Comparison of ENCODE assay signal across 7 mouse cellular contexts in genomic region chr6:140593420-140594170, GRCm38 (mm10). TPM values are rescaled to one million over a fixed set of nuclear protein-coding genes. Genes with fewer than 3 reads are reported as not detected.
DNase-seq lines count a peak whose midpoint lies in the region; ATAC-seq lines count a peak whose summit lies in the region.

No protein-coding gene starts in this region.

- H3K36me3 ChIP-seq in kidney, embryonic 14.5 days (ENCODE audit: control insufficient read depth, insufficient read depth, low read length), result peaks cover 65% of the 10 kb centered on the region
- H3K36me3 ChIP-seq in liver, embryonic 16.5 days (ENCODE audit: control insufficient read depth, insufficient read depth), result no peaks in the 10 kb centered on the region; the same call in 1 of the 2 replicates

- no peaks in the 10 kb centered on the region for H3K4me1 ChIP-seq in kidney, embryonic 14.5 days (ENCODE audit: control insufficient read depth, insufficient read depth, low read length)
- H3K4me1 ChIP-seq in liver, embryonic 16.5 days (ENCODE audit: control insufficient read depth, low read depth, low read length), result no peaks in the 10 kb centered on the region

- H3K4me3 ChIP-seq in kidney, embryonic 14.5 days (ENCODE audit: low read length), result no peak overlapping the region
- no peak overlapping the region for H3K4me3 ChIP-seq in liver, embryonic 16.5 days (ENCODE audit: low read depth, low read length)

- no peaks in the 10 kb centered on the region for H3K9me3 ChIP-seq in kidney, embryonic 14.5 days (ENCODE audit: control insufficient read depth, low read length)
- H3K9me3 ChIP-seq in liver, embryonic 16.5 days (replicated peaks; ENCODE audit: control insufficient read depth, low read length), result no peaks in the 10 kb centered on the region

- 61% methylated on average over 17 of the region's 17 CpGs for WGBS in kidney, embryonic 14.5 days
- 69% methylated on average over 17 of the region's 17 CpGs for WGBS in liver, embryonic 16.5 days (ENCODE audit: insufficient replicate concordance)

- DNase-seq in 416B (ENCODE audit: low read depth), result peak; percentile 45
- DNase-seq in adrenal gland, adult 2 months, result peak; percentile 88
- DNase-seq in frontal cortex, postnatal 10 days (ENCODE audit: low spot score in 2 of 2), result peak; percentile 25 to 39
- DNase-seq in right cerebral cortex, postnatal 36 days (ENCODE audit: low spot score in 2 of 2), result peak; percentile 34 to 36
- DNase-seq in thymus, postnatal 25 days, result no peak

- H3K9ac ChIP-seq in kidney, embryonic 14.5 days (ENCODE audit: low read depth, low read length), result no peak overlapping the region
- H3K9ac ChIP-seq in liver, embryonic 16.5 days (ENCODE audit: low read depth, low read length), result no peak overlapping the region

- H3K27ac ChIP-seq in kidney, embryonic 14.5 days (ENCODE audit: low read depth, low read length), result no peak overlapping the region
- H3K27ac ChIP-seq in liver, embryonic 16.5 days (ENCODE audit: low read length), result peak overlapping the region; percentile 57

- H3K4me2 ChIP-seq in kidney, embryonic 14.5 days (replicated peaks; ENCODE audit: low read depth, low read length), result no peak overlapping the region
- 0 out of 2 replicates have a peak overlapping the region, but pooled peaks have one; percentile 3 for H3K4me2 ChIP-seq in liver, embryonic 16.5 days (ENCODE audit: low read depth, low read length)

- 0 out of 2 replicates have a peak, but pooled peaks have one; percentile 28 for ATAC-seq in kidney, embryonic 14.5 days (ENCODE audit: low FRiP score, low TSS enrichment)
- peak; percentile 82 for ATAC-seq in liver, embryonic 16.5 days (ENCODE audit: low read depth)

- H3K27me3 ChIP-seq in kidney, embryonic 14.5 days (ENCODE audit: control insufficient read depth, insufficient read depth, low read length), result no peaks in the 10 kb centered on the region
- H3K27me3 ChIP-seq in liver, embryonic 16.5 days (ENCODE audit: control insufficient read depth, insufficient read depth, low read depth, low read length), result no peaks in the 10 kb centered on the region

RNA-seq across cellular contexts. Expression of gene Aebp2, which starts 28.9 kb away (rescaled TPM):
- total RNA-seq in adrenal gland, adult 2 months (2021), result 10 to 100 TPM; 40.5 to 45.9 TPM
- 18.9 and 19.4 TPM in 2 replicates for polyA plus RNA-seq in adrenal gland, adult 2 months (2012; rRNA removed)
- 18.0 and 22.4 TPM in 2 replicates for polyA plus RNA-seq in kidney, embryonic 14.5 days (2014; fragmentation: Nextera tagmentation; extraction: Ambion mirVana)
- 2.4 and 2.5 TPM in 2 replicates for polyA plus RNA-seq in liver, embryonic 16.5 days (2015; fragmentation: Nextera tagmentation; extraction: Ambion mirVana)
